Mouse (Mus musculus): ENCODE results near the gene Trim80. TPM values are rescaled to one million over a fixed set of nuclear protein-coding genes. Genes with fewer than 3 reads are reported as not detected.
"Not testable (repeated sequence)": the region's sequence is repeated elsewhere in the genome, so short reads cannot be mapped to it uniquely, and the experiment has no call there.

Trim80 gene
- polyA plus RNA-seq, 1 experiment from 2014 or later, result not detected

DNA sequence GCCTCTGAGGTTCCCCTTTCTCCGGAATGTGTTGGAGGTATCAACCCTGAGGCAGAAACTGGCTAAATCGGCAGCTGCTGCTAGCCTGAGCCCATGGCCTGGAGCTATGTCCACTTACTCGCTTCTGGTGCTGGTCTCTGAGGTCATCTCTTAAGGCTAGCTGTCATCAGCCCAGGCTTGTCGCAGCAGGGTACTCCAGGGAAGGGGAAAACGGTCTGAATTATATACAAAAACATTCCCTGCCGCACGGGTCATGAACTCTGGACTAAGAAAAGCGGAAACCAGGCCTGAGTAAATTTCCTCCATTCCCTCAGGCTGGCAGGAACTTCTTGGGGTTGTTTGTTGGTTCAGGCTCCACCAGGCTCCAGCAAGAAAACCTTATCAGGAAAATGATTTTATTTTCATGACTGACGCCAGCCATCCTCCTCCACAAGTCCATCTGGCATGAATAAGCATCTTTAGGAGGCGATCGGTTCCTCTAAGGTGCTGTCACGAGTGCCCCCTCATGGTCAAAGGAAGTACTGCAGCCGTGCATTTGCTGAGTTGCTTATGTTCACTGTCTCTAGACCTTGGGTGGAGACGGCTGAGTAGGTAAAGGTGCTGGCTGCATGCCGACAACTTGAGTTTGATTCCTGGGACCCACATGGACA lies 33.4 kb downstream of the Trim80 start:
- peaks cover 29% of the 10 kb centered on the region for H3K4me1 ChIP-seq
- peak overlapping the region; percentile 19 for H3K4me2 ChIP-seq (replicated peaks)
- peak overlapping the region; percentile 67 for H3K27ac ChIP-seq
- no peaks in the 10 kb centered on the region for H3K9me3 ChIP-seq (replicated peaks)
- no peak overlapping the region for H3K4me3 ChIP-seq
- H3K36me3 ChIP-seq, result no peaks in the 10 kb centered on the region
- no peak overlapping the region for H3K9ac ChIP-seq
- WGBS, result 14% methylated on average over 15 of the region's 15 CpGs
- no peaks in the 10 kb centered on the region for H3K27me3 ChIP-seq
- peak; percentile 22; the same call in 1 of the 2 replicates for ATAC-seq (ENCODE audit: low FRiP score)

- H3K9ac ChIP-seq, result peak within 1 kb of the TSS; percentile 71
- H3K4me1 ChIP-seq, result peaks cover 29% of the 10 kb centered on the region
- no peaks in the 10 kb centered on the region for H3K9me3 ChIP-seq (replicated peaks)
- H3K27ac ChIP-seq, result peak within 1 kb of the TSS; percentile 82
- whole genome bisulfite sequencing, result under 1% methylated on average over 26 of the region's 26 CpGs
- peak; percentile 95 for ATAC-seq (ENCODE audit: low FRiP score)
- peak within 1 kb of the TSS; percentile 93 for H3K4me2 ChIP-seq (replicated peaks)
- H3K4me3 ChIP-seq, result peak within 1 kb of the TSS; percentile 73
- H3K27me3 ChIP-seq, result no peaks in the 10 kb centered on the region
- H3K36me3 ChIP-seq, result no peaks in the 10 kb centered on the region
These were observed 34.8 kb downstream of the Trim80 start, which contains the start of gene Armc7 for GRCm38 (mm10) chr11:115475025-115475757. TSS of gene Armc7 (plus strand) at chr11:115475667.

DNA sequence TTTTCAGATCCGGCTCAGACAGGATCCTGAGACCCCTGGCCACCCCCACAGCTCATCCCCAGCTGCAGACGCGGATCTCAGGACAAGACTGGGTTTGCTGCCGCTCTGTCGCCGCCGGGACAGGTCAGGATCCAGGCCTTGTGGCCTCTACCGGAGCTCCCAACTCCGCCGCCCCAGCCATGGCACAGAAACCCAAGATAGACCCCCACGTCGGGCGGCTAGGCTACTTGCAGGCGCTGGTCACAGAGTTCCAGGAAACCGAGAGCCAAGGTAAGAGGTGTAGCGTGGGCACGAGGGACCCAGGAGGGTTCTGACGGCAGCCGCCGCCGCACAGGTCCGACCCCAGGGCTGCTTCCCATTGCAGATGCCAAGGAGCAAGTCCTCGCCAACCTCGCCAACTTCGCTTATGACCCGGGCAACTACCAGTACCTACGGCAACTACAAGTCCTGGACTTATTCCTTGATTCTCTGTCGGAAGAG lies 35.5 kb downstream of the Trim80 start:
- Histone ChIP-seq H3K4me3 (peak overlapping the region; percentile 73), H3K9ac (peak overlapping the region; percentile 71), H3K27ac (no peak overlapping the region), H3K36me3 (no peaks in the 10 kb centered on the region), H3K9me3 (replicated peaks) (no peaks in the 10 kb centered on the region), H3K27me3 (no peaks in the 10 kb centered on the region), H3K4me2 (replicated peaks) (peak overlapping the region; percentile 93), H3K4me1 (peaks cover 29% of the 10 kb centered on the region)
- ATAC-seq (ENCODE audit: low FRiP score), result no peak
- 4% methylated on average over 28 of the region's 28 CpGs for WGBS

DNA sequence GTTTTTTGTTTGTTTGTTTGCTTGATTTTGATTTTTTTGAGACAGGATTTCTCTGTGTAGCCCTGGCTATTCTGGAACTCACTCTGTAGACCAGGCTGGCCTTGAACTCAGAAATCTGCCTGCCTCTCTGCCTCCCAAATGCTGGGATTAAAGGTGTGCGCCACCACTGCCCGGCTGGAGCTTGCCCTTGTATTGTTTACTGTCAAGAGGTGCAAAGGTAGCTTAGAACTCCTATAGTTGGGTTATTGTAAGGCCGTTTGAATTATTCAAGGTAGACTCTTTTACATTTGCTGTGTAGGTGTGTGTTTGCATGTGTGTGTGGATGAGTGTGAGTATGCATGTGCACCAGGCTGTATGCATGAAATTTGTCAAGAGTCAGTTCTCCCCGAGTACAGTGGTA lies 36.3 kb downstream of the Trim80 start:
- H3K36me3 ChIP-seq; H3K9ac ChIP-seq; H3K27me3 ChIP-seq; H3K27ac ChIP-seq; H3K4me3 ChIP-seq; ATAC-seq (ENCODE audit: low FRiP score); H3K9me3 ChIP-seq (replicated peaks): not testable (repeated sequence)
- peaks cover 29% of the 10 kb centered on the region for H3K4me1 ChIP-seq
- H3K4me2 ChIP-seq (replicated peaks), result peak overlapping the region; percentile 93
- WGBS, result 85% methylated on average over 4 of the region's 4 CpGs

DNA sequence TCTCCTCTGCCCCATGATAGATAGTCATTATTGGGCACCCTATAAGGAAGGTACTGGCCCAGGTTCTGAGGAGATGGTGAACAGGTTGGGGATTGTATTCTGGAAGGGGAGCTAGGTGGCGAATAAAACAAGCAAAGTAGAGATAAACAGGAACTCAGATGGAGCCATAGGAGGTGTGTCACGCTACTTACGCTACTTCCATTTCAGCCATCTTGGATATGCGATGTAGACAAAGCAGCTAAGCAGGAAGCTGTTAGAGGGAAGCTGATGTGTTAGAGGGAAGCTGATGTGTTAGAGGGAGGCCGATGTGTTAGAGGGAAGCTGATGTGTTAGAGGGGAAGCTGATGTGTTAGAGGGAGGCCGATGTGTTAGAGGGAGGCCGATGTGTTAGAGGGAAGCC lies 37.0 kb downstream of the Trim80 start:
- WGBS, result 86% methylated on average over 7 of the region's 7 CpGs
- H3K27me3 ChIP-seq; H3K9ac ChIP-seq; ATAC-seq (ENCODE audit: low FRiP score); H3K9me3 ChIP-seq (replicated peaks); H3K36me3 ChIP-seq; H3K4me3 ChIP-seq; H3K4me2 ChIP-seq (replicated peaks); H3K27ac ChIP-seq: not testable (repeated sequence)
- peaks cover 29% of the 10 kb centered on the region for H3K4me1 ChIP-seq

DNA sequence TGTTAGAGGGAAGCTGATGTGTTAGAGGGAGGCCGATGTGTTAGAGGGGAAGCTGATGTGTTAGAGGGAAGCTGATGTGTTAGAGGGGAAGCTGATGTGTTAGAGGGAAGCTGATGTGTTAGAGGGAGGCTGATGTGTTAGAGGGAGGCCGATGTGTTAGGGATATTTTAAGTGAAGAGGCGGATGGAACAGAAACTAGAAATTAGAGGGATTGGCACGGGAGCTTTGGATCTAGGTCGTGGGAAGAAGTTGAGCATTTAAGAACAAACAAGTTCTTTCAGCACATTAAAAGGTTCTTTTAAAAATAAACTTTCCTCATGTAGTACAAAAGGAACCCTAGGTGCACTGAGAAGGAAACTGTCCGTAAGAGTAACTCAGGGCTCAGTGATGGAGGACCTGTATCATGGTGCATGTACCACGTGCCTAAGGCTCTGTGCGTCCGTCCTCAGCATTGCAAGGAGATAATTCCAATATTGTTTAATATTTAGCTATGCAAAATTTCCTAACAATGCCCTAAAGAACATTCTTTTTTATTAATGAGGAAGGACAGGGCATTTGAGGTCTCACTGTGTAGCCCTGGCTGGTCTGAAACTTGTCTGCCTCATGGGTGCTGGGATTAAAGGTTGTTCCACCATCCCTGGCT lies 38.1 kb downstream of the Trim80 start:
- Histone ChIP-seq H3K9me3 (replicated peaks) (no peaks in the 10 kb centered on the region), H3K4me2 (replicated peaks) (no peak overlapping the region), H3K36me3 (peaks cover 3% of the 10 kb centered on the region; the same call in 1 of the 2 replicates), H3K27me3 (no peaks in the 10 kb centered on the region), H3K27ac (no peak overlapping the region), H3K9ac (no peak overlapping the region), H3K4me1 (peaks cover 26% of the 10 kb centered on the region), H3K4me3 (no peak overlapping the region)
- WGBS, result 85% methylated on average over 9 of the region's 9 CpGs
- no peak for ATAC-seq (ENCODE audit: low FRiP score)

GRCm38 (mm10) chr11:115481553-115482259 lies 41.4 kb downstream of the Trim80 start:
- WGBS, result 86% methylated on average over 6 of the region's 6 CpGs
- Histone ChIP-seq H3K27me3 (no peaks in the 10 kb centered on the region), H3K36me3 (peaks cover 3% of the 10 kb centered on the region; the same call in 1 of the 2 replicates), H3K9ac (no peak overlapping the region), H3K4me3 (no peak overlapping the region), H3K4me2 (replicated peaks) (no peak overlapping the region), H3K9me3 (replicated peaks) (no peaks in the 10 kb centered on the region), H3K4me1 (peaks cover 16% of the 10 kb centered on the region), H3K27ac (no peak overlapping the region)
- no peak for ATAC-seq (ENCODE audit: low FRiP score)

DNA sequence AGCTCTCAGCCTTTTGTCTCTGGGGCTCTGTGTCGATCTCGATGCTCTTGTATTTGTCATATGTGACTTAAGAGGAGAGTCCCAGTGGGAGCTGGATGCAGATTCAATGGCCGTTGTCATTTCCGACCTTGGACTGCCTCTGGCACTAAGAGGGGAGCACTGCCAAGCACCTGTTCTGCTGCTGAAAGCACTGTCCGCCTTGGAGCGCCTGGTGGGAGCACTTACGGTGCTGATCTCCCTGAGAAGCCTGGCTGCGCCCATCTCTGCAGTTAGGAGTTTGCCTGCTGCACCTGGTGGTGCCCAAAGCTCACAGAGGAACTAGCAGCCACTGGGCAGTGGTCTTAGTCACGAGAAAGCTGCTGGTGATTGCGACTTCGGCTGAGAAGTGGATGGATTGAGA lies 42.9 kb downstream of the Trim80 start:
- no peaks in the 10 kb centered on the region for H3K27me3 ChIP-seq
- H3K9me3 ChIP-seq (replicated peaks), result no peaks in the 10 kb centered on the region
- H3K4me3 ChIP-seq, result no peak overlapping the region
- no peak overlapping the region for H3K27ac ChIP-seq
- no peak overlapping the region for H3K4me2 ChIP-seq (replicated peaks)
- H3K9ac ChIP-seq, result 0 out of 2 replicates have a peak overlapping the region, but pooled peaks have one; percentile 8
- peaks cover 8% of the 10 kb centered on the region for H3K4me1 ChIP-seq
- no peak for ATAC-seq (ENCODE audit: low FRiP score)
- peaks cover 3% of the 10 kb centered on the region; the same call in 1 of the 2 replicates for H3K36me3 ChIP-seq
- 70% methylated on average over 11 of the region's 11 CpGs for WGBS

GRCm38 (mm10) chr11:115483726-115484125 lies 43.4 kb downstream of the Trim80 start:
- ATAC-seq (ENCODE audit: low FRiP score), result no peak
- WGBS, result 20% methylated on average over 6 of the region's 6 CpGs

DNA sequence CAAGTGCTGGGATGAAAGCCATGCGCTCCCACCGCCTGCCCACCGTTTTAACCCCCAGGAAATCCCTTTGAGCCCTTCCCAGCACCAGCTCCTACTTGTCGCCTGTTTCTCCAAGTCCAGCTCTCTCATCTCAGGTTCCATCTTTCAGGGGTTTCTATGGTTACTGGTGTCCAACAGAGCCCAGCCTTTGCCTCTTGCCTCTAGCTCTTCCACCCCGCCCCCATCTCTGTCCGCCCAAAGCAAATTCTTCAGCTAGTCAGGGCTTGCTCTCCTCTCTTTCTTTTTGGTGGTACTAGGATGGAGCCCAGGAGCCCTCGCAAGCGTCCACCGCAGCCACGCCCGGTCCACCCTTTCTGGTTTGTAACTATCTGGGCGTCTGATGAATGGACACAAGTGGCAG lies 44.8 kb downstream of the Trim80 start:
- Histone ChIP-seq H3K9me3 (replicated peaks) (no peaks in the 10 kb centered on the region), H3K36me3 (peaks cover 16% of the 10 kb centered on the region), H3K27me3 (no peaks in the 10 kb centered on the region), H3K4me1 (peaks cover 8% of the 10 kb centered on the region), H3K27ac (no peak overlapping the region), H3K9ac (no peak overlapping the region), H3K4me2 (replicated peaks) (no peak overlapping the region), H3K4me3 (no peak overlapping the region)
- ATAC-seq (ENCODE audit: low FRiP score), result no peak
- 33% methylated on average over 12 of the region's 12 CpGs for WGBS

More at GRCm38 (mm10) chr11:115483726-115484125, 43.4 kb downstream of the Trim80 start:
- no peak overlapping the region for H3K4me3 ChIP-seq
- H3K36me3 ChIP-seq, result peaks cover 5% of the 10 kb centered on the region
- H3K4me2 ChIP-seq (replicated peaks), result no peak overlapping the region
- no peaks in the 10 kb centered on the region for H3K27me3 ChIP-seq
- peaks cover 8% of the 10 kb centered on the region for H3K4me1 ChIP-seq
- no peak overlapping the region for H3K27ac ChIP-seq
- no peaks in the 10 kb centered on the region for H3K9me3 ChIP-seq (replicated peaks)
- no peak overlapping the region for H3K9ac ChIP-seq

- Histone ChIP-seq H3K9ac (no peak overlapping the region), H3K9me3 (replicated peaks) (no peaks in the 10 kb centered on the region)
- WGBS, result 87% methylated on average over 19 of the region's 19 CpGs
These were observed 48.3 kb downstream of the Trim80 start for GRCm38 (mm10) chr11:115488551-115489104.

More at GRCm38 (mm10) chr11:115488551-115489104, 48.3 kb downstream of the Trim80 start:
- H3K4me3 ChIP-seq, result no peak overlapping the region
- no peak overlapping the region for H3K4me2 ChIP-seq (replicated peaks)
- H3K27me3 ChIP-seq, result 0 out of 2 replicates have a peak, but pooled peaks cover 3% of the 10 kb centered on the region
- no peak for ATAC-seq (ENCODE audit: low FRiP score)
- peaks cover 26% of the 10 kb centered on the region for H3K4me1 ChIP-seq
- peaks cover 13% of the 10 kb centered on the region for H3K36me3 ChIP-seq
- H3K27ac ChIP-seq, result no peak overlapping the region
